Mouse (Mus musculus) CH12.LX (cell line): ENCODE measurements around the gene 4933428G20Rik. TPM values are rescaled to one million over a fixed set of nuclear protein-coding genes. Genes with fewer than 3 reads are reported as not detected.

Experiments used
- DNase-seq: peaks from one replicate; pipeline ENCODE4 v3.0.0-alpha.2; 2013; ENCODE audit errors: extremely low read depth
- H3K27ac ChIP-seq: 2 replicates; pipeline ENCODE4 v1.5.1; 2012; ENCODE audit warnings: low read depth, mild to moderate bottlenecking, control low read depth, moderate library complexity; ENCODE audit not compliant: insufficient read depth
- H3K27me3 ChIP-seq: replicated peaks from 2 replicates; pipeline ENCODE3; 2012; ENCODE audit warnings: inconsistent platforms
- H3K36me3 ChIP-seq, 2 experiments: replicated peaks in 1 of 2; 2 replicates each; pipeline versions ENCODE3 to v1.6.1; 2012; ENCODE audit warnings: inconsistent platforms in 1 of 2, low read length in 1 of 2, mild to moderate bottlenecking in 1 of 2, mixed read lengths in 1 of 2, moderate library complexity in 1 of 2; ENCODE audit not compliant: control insufficient read depth in 1 of 2, insufficient read depth in 1 of 2
- H3K4me1 ChIP-seq, 2 experiments: 2 replicates each; pipeline ENCODE4 v1.6.1; 2012; ENCODE audit warnings: inconsistent platforms in 1 of 2, moderate library complexity in 1 of 2; ENCODE audit not compliant: insufficient read depth in 2 of 2, control insufficient read depth in 1 of 2
- H3K4me2 ChIP-seq: 2 replicates; pipeline ENCODE4 v1.6.1; 2012; ENCODE audit warnings: low read depth, mild to moderate bottlenecking, control low read depth; ENCODE audit not compliant: poor library complexity, insufficient read depth, severe bottlenecking
- H3K4me3 ChIP-seq, 3 experiments: fragments of 150-350 bp in 1 of 3; sonication (generic) in 1 of 3; replicated peaks in 1 of 3; 2 replicates each; pipeline versions ENCODE3 to v1.5.1; 2011 to 2012; ENCODE audit warnings: low read depth in 2 of 3, low read length in 2 of 3, mild to moderate bottlenecking in 2 of 3, moderate library complexity in 2 of 3, control low read depth in 1 of 3, improper control_type of control experiment in 1 of 3, inconsistent platforms in 1 of 3, mixed read lengths in 1 of 3; ENCODE audit not compliant: poor library complexity in 1 of 3
- H3K79me2 ChIP-seq: replicated peaks from 2 replicates; pipeline ENCODE4 v1.6.1; 2012; ENCODE audit warnings: mild to moderate bottlenecking, moderate library complexity; ENCODE audit not compliant: control insufficient read depth, poor library complexity, insufficient read depth, severe bottlenecking; ENCODE audit errors: extremely low read depth
- H3K9ac ChIP-seq: 2 replicates; pipeline ENCODE4 v1.6.1; 2012; ENCODE audit warnings: low read depth, mild to moderate bottlenecking, control low read depth, moderate library complexity; ENCODE audit not compliant: insufficient read depth
- H3K9me3 ChIP-seq: replicated peaks from 2 replicates; pipeline ENCODE3; 2012; ENCODE audit warnings: low read length, inconsistent platforms, mixed read lengths
- BHLHE40 ChIP-seq: IDR thresholded peaks from 2 replicates; pipeline ENCODE4 v1.6.1; 2011; ENCODE audit warnings: mild to moderate bottlenecking, low read depth, low read length, improper control_type of control experiment
- CHD1 ChIP-seq: IDR thresholded peaks from 2 replicates; pipeline ENCODE4 v1.6.1; 2012; ENCODE audit warnings: low read depth, low read length, improper control_type of control experiment, inconsistent platforms
- CHD2 ChIP-seq: IDR thresholded peaks from 2 replicates; pipeline ENCODE4 v1.6.1; 2011; ENCODE audit warnings: low read length, improper control_type of control experiment
- CTCF ChIP-seq, 2 experiments: IDR thresholded peaks in 1 of 2; conservative IDR thresholded peaks in 1 of 2; 2 replicates each; pipeline ENCODE4 v1.5.1; 2011 to 2012; ENCODE audit warnings: low read depth in 2 of 2, low read length in 2 of 2, improper control_type of control experiment in 1 of 2, inconsistent platforms in 1 of 2, mild to moderate bottlenecking in 1 of 2, moderate library complexity in 1 of 2
- E2F4 ChIP-seq: IDR thresholded peaks from 2 replicates; pipeline ENCODE4 v1.6.1; 2011; ENCODE audit warnings: low read depth, low read length, improper control_type of control experiment; ENCODE audit not compliant: insufficient replicate concordance
- EP300 ChIP-seq: IDR thresholded peaks from 2 replicates; pipeline ENCODE4 v1.6.1; 2011; ENCODE audit warnings: low read length, improper control_type of control experiment
- ETS1 ChIP-seq: conservative IDR thresholded peaks from 2 replicates; pipeline ENCODE4 v1.6.1; 2012; ENCODE audit warnings: low read depth, mild to moderate bottlenecking, inconsistent platforms, low read length, improper control_type of control experiment, moderate library complexity
- HCFC1 ChIP-seq: IDR thresholded peaks from 2 replicates; pipeline ENCODE4 v1.6.1; 2012; ENCODE audit warnings: low read depth, mild to moderate bottlenecking, inconsistent platforms, low read length, improper control_type of control experiment
- IRF4 ChIP-seq: IDR thresholded peaks from 2 replicates; pipeline ENCODE4 v1.6.1; 2014; ENCODE audit warnings: low read depth, mild to moderate bottlenecking, inconsistent platforms, low read length, improper control_type of control experiment
- JUND ChIP-seq: conservative IDR thresholded peaks from 2 replicates; pipeline ENCODE4 v1.6.1; 2011; ENCODE audit warnings: low read depth, low read length, improper control_type of control experiment
- KAT2A ChIP-seq: IDR thresholded peaks from 2 replicates; pipeline ENCODE4 v1.6.1; 2012; ENCODE audit warnings: low read length, improper control_type of control experiment, inconsistent platforms; ENCODE audit not compliant: insufficient replicate concordance
- MAFK ChIP-seq: IDR thresholded peaks from 2 replicates; pipeline ENCODE4 v1.6.1; 2011; ENCODE audit warnings: low read length, improper control_type of control experiment; ENCODE audit not compliant: insufficient replicate concordance
- MAX ChIP-seq: IDR thresholded peaks from 2 replicates; pipeline ENCODE4 v1.6.1; 2011; ENCODE audit warnings: low read length, improper control_type of control experiment
- MAZ ChIP-seq: IDR thresholded peaks from 2 replicates; pipeline ENCODE4 v1.6.1; 2012; ENCODE audit warnings: low read depth, mild to moderate bottlenecking, inconsistent platforms, low read length, improper control_type of control experiment, moderate library complexity
- NRF1 ChIP-seq: IDR thresholded peaks from 2 replicates; pipeline ENCODE4 v1.6.1; 2014; ENCODE audit warnings: low read depth, mild to moderate bottlenecking, inconsistent platforms, low read length, improper control_type of control experiment, moderate library complexity
- PAX5 ChIP-seq: IDR thresholded peaks from 2 replicates; pipeline ENCODE4 v1.6.1; 2012; ENCODE audit warnings: low read length, inconsistent platforms, mixed read lengths
- POLR2A ChIP-seq: IDR thresholded peaks from 2 replicates; pipeline ENCODE4 v1.6.1; 2011; ENCODE audit warnings: low read depth, mild to moderate bottlenecking, improper control_type of control experiment, low read length
- POLR2AphosphoS2 ChIP-seq: IDR thresholded peaks from 2 replicates; pipeline ENCODE4 v1.6.1; 2011; ENCODE audit warnings: low read depth, low read length, improper control_type of control experiment
- RCOR1 ChIP-seq: conservative IDR thresholded peaks from 2 replicates; pipeline ENCODE4 v1.6.1; 2012; ENCODE audit warnings: low read depth, mild to moderate bottlenecking, inconsistent platforms, low read length, improper control_type of control experiment
- SIN3A ChIP-seq: IDR thresholded peaks from 2 replicates; pipeline ENCODE4 v1.6.1; 2012; ENCODE audit warnings: low read length, improper control_type of control experiment, inconsistent platforms
- TBP ChIP-seq: conservative IDR thresholded peaks from 2 replicates; pipeline ENCODE4 v1.6.1; 2011; ENCODE audit warnings: low read depth, low read length, improper control_type of control experiment
- TCF12 ChIP-seq: IDR thresholded peaks from 2 replicates; pipeline ENCODE4 v1.6.1; 2014; ENCODE audit warnings: low read depth, mild to moderate bottlenecking, inconsistent platforms, low read length, improper control_type of control experiment
- UBTF ChIP-seq: IDR thresholded peaks from 2 replicates; pipeline ENCODE4 v1.6.1; 2012; ENCODE audit warnings: low read depth, mild to moderate bottlenecking, inconsistent platforms, low read length, improper control_type of control experiment, moderate library complexity
- USF1 ChIP-seq: IDR thresholded peaks from 2 replicates; pipeline ENCODE4 v1.6.1; 2014; ENCODE audit warnings: low read depth, mild to moderate bottlenecking, inconsistent platforms, low read length, improper control_type of control experiment
- USF2 ChIP-seq: conservative IDR thresholded peaks from 2 replicates; pipeline ENCODE4 v1.6.1; 2011; ENCODE audit warnings: low read depth, low read length, improper control_type of control experiment
- ZKSCAN1 ChIP-seq: IDR thresholded peaks from 2 replicates; pipeline ENCODE4 v1.6.1; 2012; ENCODE audit warnings: low read depth, inconsistent platforms, low read length, improper control_type of control experiment, borderline replicate concordance
- ZNF384 ChIP-seq: IDR thresholded peaks from 2 replicates; pipeline ENCODE4 v1.6.1; 2012; ENCODE audit warnings: low read depth, low read length, improper control_type of control experiment, inconsistent platforms
- dilution Hi-C: fragments of 300-500 bp; cut with MboI; formaldehyde crosslinking; loops from 2 replicates; pipeline ENCODE4 v1.14.3; 2020; ENCODE audit warnings: low sequenced_read_pairs; ENCODE audit not compliant: extremely low pct_unique_long_range_greater_than_20kb, extremely low pct_ligation_motif_present
- in situ Hi-C: fragments of 300-500 bp; cut with MboI; formaldehyde crosslinking; loops from 3 replicates; pipeline ENCODE4 v1.14.3; 2019; ENCODE audit warnings: low sequenced_read_pairs, low pct_ligation_motif_present, low pct_unique_long_range_greater_than_20kb, mixed read lengths
- polyA plus RNA-seq: library from polyadenylated mRNA; unstranded; fragments of >175 nt; gene quantifications from 2 replicates; pipeline ENCODE4 v1.2.1, GENCODE M21; 2012; ENCODE audit warnings: low read depth; ENCODE audit not compliant: insufficient read length
- total RNA-seq, 2 experiments: library from RNA; depleted of rRNA; stranded (reverse); fragments of 300-350 nt in 1 of 2; fragments of >200 nt in 1 of 2; gene quantifications; 2 replicates each; pipeline ENCODE4 v1.2.3; 2012 to 2014

Gene 4933428G20Rik
- total and polyA plus RNA-seq, 3 experiments: 0.17 to 0.50 TPM; not detected in 1

DNA sequence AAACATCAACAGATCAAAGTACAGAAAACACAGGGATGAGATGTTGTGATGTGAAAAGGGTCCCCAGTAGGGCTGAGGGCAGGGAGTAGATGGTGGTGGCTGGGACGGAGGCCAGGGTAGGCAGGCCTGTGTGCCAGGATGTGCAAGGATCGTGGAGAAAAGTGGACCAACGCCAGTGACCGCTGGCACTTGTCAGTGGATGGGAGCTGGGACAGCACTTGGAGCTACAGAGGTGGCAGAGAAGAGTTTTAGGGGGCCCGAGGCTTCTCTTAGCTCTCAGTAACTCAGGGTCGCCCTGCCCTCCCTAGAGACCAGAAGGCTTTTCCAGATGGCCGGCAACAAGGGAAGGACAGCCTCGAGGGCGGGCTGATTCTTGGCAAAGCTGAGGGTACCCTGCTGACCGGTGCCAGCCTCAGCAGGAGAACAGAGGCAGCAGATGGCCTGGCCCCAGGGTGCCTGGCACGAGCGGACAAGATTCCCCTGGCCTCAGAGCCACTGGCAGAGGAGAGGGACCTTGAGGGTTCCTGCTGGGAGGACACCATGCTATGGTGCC lies 43.1 kb upstream of the 4933428G20Rik start:
- H3K4me1 ChIP-seq: peaks cover 7 to 18% of the 10 kb centered on the region in 2 experiments
- H3K36me3 ChIP-seq: no peaks in the 10 kb centered on the region
- no peak overlapping the region for H3K4me2 ChIP-seq
- H3K79me2 ChIP-seq: no peaks in the 10 kb centered on the region
- peaks cover 93% of the 10 kb centered on the region for H3K27me3 ChIP-seq
- H3K9me3 ChIP-seq: peaks cover 5% of the 10 kb centered on the region
- DNase-seq: no peak
- no peak overlapping the region for H3K4me3 ChIP-seq
- dilution Hi-C loops (no loop called here), in situ Hi-C loops (no loop called here)
- no peak overlapping the region for H3K9ac ChIP-seq
- no peak for TF ChIP-seq CHD2
- no peak for TF ChIP-seq KAT2A
- TF ChIP-seq E2F4: no peak
- TF ChIP-seq POLR2AphosphoS2: no peak
- no peak for TF ChIP-seq IRF4
- TF ChIP-seq UBTF: no peak
- TF ChIP-seq MAX: no peak
- no peak for TF ChIP-seq TCF12
- TF ChIP-seq ETS1: no peak
- TF ChIP-seq SIN3A: no peak
- TF ChIP-seq USF2: no peak
- no peak for TF ChIP-seq BHLHE40
- no peak for TF ChIP-seq RCOR1
- TF ChIP-seq JUND: no peak
- TF ChIP-seq USF1: no peak
- TF ChIP-seq MAFK: no peak
- TF ChIP-seq POLR2A: no peak
- no peak for TF ChIP-seq TBP
- TF ChIP-seq ZNF384: no peak
- H3K27ac ChIP-seq: no peak overlapping the region

DNA sequence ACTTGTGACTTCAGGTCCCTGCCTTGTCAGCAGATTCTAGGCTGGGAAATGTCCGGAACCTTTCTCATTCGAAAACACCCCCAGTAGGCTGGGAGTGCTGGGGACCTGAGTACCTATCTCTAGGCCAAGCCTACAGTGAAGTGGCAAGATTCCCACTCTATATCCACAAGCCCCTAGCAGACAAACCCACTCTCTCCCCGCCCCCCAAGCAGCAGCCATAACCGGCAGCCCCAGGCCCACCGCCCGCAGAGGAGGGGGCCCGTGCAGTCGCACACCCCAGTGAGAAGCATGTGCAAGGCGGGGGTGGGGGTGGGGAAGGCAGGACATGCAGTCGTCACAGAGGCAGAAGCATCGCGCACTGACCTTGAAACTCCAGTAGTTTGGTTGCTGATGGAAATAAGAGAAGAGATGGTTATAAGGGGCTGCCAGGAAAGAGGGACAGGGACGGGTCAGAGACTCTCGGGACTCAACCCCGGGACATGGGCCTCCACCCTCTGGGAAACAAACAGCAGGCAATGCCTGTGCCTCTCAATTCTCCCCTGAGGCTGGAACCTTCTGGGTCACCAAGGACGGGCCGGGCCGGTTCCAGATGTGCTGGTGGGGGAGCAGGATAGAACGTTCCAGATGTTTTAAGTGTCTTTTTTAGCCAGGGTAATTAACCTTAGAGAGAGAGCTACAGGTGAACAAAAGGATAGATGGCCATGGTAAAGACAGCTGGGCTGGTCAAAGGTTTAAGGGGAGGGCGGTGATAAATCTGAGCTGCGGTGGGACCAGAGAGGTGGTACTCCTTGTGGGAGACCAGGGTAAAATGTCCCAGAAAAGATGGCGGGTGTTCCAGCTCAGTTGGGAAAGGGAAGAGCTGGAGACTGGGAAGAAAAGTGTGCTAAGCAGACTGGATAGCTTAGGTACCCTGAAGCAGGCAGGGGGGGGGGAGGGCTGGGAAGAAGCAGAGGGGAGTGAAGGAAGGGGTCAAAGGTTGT lies 42.3 kb upstream of the 4933428G20Rik start:
- Histone ChIP-seq H3K9me3 (peaks cover 5% of the 10 kb centered on the region), H3K27ac (no peak overlapping the region), H3K36me3 (no peaks in the 10 kb centered on the region), H3K79me2 (no peaks in the 10 kb centered on the region), H3K9ac (no peak overlapping the region), H3K4me2 (no peak overlapping the region), H3K4me1 (peaks cover 7 to 18% of the 10 kb centered on the region in 2 experiments), H3K27me3 (peaks cover 92% of the 10 kb centered on the region), H3K4me3 (no peak overlapping the region)
- in situ Hi-C loops: no loop called here
- no peak for DNase-seq
- TF ChIP-seq USF2 (no peak), CTCF (conservative IDR thresholded peaks at IDR 0.05 in 1 of 2, IDR thresholded peaks at IDR 0.05 in 1 of 2; ENCODE audit: low read depth in 2 of 2, low read length in 2 of 2) (no peak), MAZ (no peak), PAX5 (no peak), NRF1 (no peak), ZKSCAN1 (no peak), TBP (no peak), BHLHE40 (no peak), HCFC1 (no peak), EP300 (no peak), MAX (no peak), CHD1 (no peak), KAT2A (no peak), E2F4 (no peak), CHD2 (no peak)
- dilution Hi-C loops: no loop called here
